Mouse (Mus musculus): ENCODE measurements around the gene Adamts4. TPM values are rescaled to one million over a fixed set of nuclear protein-coding genes. Genes with fewer than 3 reads are reported as not detected.
A peak's percentile ranks its signal among the peaks of the same experiment; 100 is the strongest.

Gene Adamts4
- total RNA-seq, 1 experiment = 4.5 TPM

DNA sequence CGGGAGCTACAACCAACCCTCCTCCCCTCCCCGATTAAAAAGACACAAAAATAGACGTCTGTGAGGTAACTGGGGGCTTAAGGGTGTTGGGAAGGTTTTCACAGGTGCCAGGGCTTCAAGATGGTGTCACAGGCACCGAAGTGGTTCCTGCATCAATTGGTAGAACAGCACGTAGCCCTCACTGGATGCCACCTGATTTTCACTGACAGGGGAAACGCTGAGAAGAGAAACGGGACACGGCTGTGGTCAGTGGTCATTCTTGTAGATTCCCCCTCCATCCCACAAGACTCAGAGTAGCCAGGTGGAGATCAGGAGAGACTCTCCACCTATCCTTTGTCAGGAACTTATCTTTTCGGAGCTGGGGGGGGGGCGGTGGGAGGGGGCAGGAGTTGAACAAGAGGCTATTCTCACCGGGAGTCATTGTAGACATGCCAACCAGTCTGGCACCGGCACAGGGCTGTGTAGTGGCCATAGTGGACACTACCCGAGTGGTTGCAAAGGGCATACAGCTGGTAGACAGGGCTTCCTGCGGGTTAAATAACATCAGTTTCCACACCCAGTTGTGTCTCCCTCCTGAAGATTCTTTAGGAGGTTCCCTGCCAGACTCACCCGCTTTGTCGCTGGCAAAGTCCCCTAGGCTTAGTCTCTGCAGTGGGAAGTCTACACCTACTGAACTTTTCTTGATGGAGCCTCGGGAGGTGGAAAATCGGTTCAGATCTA is 32.0 kb downstream of the Adamts4 start:
- Histone ChIP-seq H3K27ac (ENCODE audit: insufficient read depth, low read depth, low read length, poor library complexity, severe bottlenecking) (no peak overlapping the region), H3K4me1 (ENCODE audit: control insufficient read depth in 2 of 2, insufficient read depth in 2 of 2, low read length in 2 of 2, poor library complexity in 1 of 2) (peaks cover 0 to 22% of the 10 kb centered on the region in 2 experiments; a peak in 1 of 4 replicates), H3K4me3 (ENCODE audit: insufficient read depth in 1 of 2, low read depth in 1 of 2, low read length in 2 of 2, poor library complexity in 1 of 2, severe bottlenecking in 1 of 2) (peak overlapping the region in 1 of 2 experiments; percentile 83; a peak in 1 of 4 replicates), H3K9ac (ENCODE audit: insufficient read depth, low read depth, low read length, poor library complexity, severe bottlenecking) (no peak overlapping the region), H3K36me3 (ENCODE audit: control insufficient read depth, insufficient read depth, low read length, poor library complexity, severe bottlenecking) (peaks cover 23% of the 10 kb centered on the region; the same call in 1 of the 2 replicates), H3K9me3 (ENCODE audit: control insufficient read depth, insufficient read depth, low read depth, low read length) (no peaks in the 10 kb centered on the region)
- no peak for DNase-seq (ENCODE audit: low read depth, low spot score)
- TF ChIP-seq ZC3H11A (IDR thresholded peaks at IDR 0.05; ENCODE audit: borderline replicate concordance, low read depth, low read length) (no peak), ZNF384 (IDR thresholded peaks at IDR 0.05; ENCODE audit: low read depth, low read length) (no peak), CHD2 (IDR thresholded peaks at IDR 0.05; ENCODE audit: low read depth, low read length) (no peak), HCFC1 (IDR thresholded peaks at IDR 0.05; ENCODE audit: borderline replicate concordance, insufficient read depth, low read length) (no peak), MAFK (IDR thresholded peaks at IDR 0.05; ENCODE audit: insufficient read depth, low read depth, low read length) (no peak)
- in situ Hi-C loops (cut with MboI; ENCODE audit: low sequenced_read_pairs in 2 of 2, unreplicated experiment in 2 of 2) = no loop called here

DNA sequence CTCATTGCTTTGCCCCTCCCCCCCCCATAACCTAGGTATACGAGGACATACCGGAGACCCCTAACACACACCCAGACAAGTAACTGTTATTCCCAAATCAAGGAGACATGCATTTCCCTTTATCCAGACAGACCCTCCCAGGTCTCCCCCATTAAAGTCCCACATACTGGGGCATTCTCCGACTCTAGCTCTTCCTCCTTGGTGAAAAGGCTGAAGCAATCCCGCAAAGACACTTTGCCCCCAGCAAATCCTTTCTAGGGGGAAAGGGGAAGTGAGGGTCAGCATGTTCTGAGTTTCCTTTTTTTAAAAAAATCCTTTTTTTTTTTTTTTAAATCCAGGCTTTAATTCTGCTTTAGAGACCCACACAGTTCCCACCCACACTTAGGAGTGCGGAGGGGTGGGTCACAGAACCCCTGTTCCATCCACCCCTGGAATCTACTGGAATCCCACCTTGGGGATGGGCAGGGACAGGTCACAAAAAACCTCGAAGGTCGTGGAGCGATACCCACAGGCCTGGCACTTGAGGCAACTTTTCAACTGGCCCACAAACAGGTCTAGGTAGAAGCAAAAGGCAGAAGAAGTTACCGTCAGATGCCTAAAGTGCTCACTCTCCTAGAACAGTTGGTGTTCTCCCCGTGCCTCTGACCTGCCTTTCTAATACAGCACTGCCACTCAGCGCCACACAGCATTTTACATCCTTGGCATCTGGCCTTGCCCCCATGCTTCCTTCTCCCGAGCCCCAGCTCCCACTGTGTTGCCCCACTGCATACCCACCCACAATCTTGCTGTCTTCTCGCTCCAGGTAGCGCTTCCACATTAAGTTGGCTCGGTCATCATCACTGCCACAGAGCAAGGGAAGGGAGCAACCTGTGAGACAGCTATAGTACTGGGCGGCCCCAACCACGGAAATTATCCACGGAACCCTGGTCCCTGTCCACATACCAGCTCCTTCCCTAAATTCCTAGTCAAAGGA is 33.3 kb downstream of the Adamts4 start:
- peaks cover 15% of the 10 kb centered on the region; the same call in 1 of the 2 replicates for H3K36me3 ChIP-seq (ENCODE audit: control insufficient read depth, insufficient read depth, low read length, poor library complexity, severe bottlenecking)
- TF ChIP-seq HCFC1 (IDR thresholded peaks at IDR 0.05; ENCODE audit: borderline replicate concordance, insufficient read depth, low read length) (no peak), ZC3H11A (IDR thresholded peaks at IDR 0.05; ENCODE audit: borderline replicate concordance, low read depth, low read length) (no peak), CHD2 (IDR thresholded peaks at IDR 0.05; ENCODE audit: low read depth, low read length) (no peak), ZNF384 (IDR thresholded peaks at IDR 0.05; ENCODE audit: low read depth, low read length) (no peak), MAFK (IDR thresholded peaks at IDR 0.05; ENCODE audit: insufficient read depth, low read depth, low read length) (no peak)
- H3K9ac ChIP-seq (ENCODE audit: insufficient read depth, low read depth, low read length, poor library complexity, severe bottlenecking) = no peak overlapping the region
- in situ Hi-C loops (cut with MboI; ENCODE audit: low sequenced_read_pairs in 2 of 2, unreplicated experiment in 2 of 2) = no loop called here
- no peaks in the 10 kb centered on the region for H3K9me3 ChIP-seq (ENCODE audit: control insufficient read depth, insufficient read depth, low read depth, low read length)
- no peak for DNase-seq (ENCODE audit: low read depth, low spot score)
- peaks cover 0 to 22% of the 10 kb centered on the region in 2 experiments; a peak in 1 of 4 replicates for H3K4me1 ChIP-seq (ENCODE audit: control insufficient read depth in 2 of 2, insufficient read depth in 2 of 2, low read length in 2 of 2, poor library complexity in 1 of 2)
- H3K27ac ChIP-seq (ENCODE audit: insufficient read depth, low read depth, low read length, poor library complexity, severe bottlenecking) = no peak overlapping the region
- no peak overlapping the region for H3K4me3 ChIP-seq (ENCODE audit: insufficient read depth in 1 of 2, low read depth in 1 of 2, low read length in 2 of 2, poor library complexity in 1 of 2, severe bottlenecking in 1 of 2)

DNA sequence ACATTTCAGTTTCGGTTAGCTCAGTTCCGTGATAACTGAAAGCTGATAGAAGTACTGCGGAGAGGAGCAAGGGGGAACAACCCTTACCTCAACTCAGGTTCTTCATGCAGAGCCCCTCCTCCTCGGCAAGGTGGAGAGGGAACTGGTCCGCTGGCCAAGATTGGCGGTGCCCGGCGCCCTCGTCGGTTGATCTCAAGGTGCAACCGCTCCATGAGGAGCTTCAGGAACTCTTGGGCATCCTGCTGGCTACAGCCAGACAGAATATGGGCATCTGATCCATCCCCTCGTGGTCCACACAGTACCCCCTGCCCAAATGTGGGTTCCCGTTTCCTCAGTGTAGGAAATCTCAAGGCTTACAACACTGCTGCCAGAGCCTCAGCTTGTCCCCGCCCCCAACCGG is 34.3 kb downstream of the Adamts4 start:
- Histone ChIP-seq H3K4me1 (ENCODE audit: control insufficient read depth in 2 of 2, insufficient read depth in 2 of 2, low read length in 2 of 2, poor library complexity in 1 of 2) (peaks cover 0 to 22% of the 10 kb centered on the region in 2 experiments; a peak in 2 of 4 replicates), H3K4me3 (ENCODE audit: insufficient read depth in 1 of 2, low read depth in 1 of 2, low read length in 2 of 2, poor library complexity in 1 of 2, severe bottlenecking in 1 of 2) (peak overlapping the region in 1 of 2 experiments; percentile 20; a peak in 1 of 4 replicates), H3K9me3 (ENCODE audit: control insufficient read depth, insufficient read depth, low read depth, low read length) (no peaks in the 10 kb centered on the region), H3K36me3 (ENCODE audit: control insufficient read depth, insufficient read depth, low read length, poor library complexity, severe bottlenecking) (peaks cover 15% of the 10 kb centered on the region; the same call in 1 of the 2 replicates), H3K9ac (ENCODE audit: insufficient read depth, low read depth, low read length, poor library complexity, severe bottlenecking) (peak overlapping the region; percentile 59; the same call in 1 of the 2 replicates), H3K27ac (ENCODE audit: insufficient read depth, low read depth, low read length, poor library complexity, severe bottlenecking) (no peak overlapping the region)
- in situ Hi-C loops (cut with MboI; ENCODE audit: low sequenced_read_pairs in 2 of 2, unreplicated experiment in 2 of 2) = no loop called here
- no peak for TF ChIP-seq HCFC1 (IDR thresholded peaks at IDR 0.05; ENCODE audit: borderline replicate concordance, insufficient read depth, low read length)
- TF ChIP-seq MAFK (IDR thresholded peaks at IDR 0.05; ENCODE audit: insufficient read depth, low read depth, low read length) = no peak
- TF ChIP-seq ZC3H11A (IDR thresholded peaks at IDR 0.05; ENCODE audit: borderline replicate concordance, low read depth, low read length) = no peak
- TF ChIP-seq CHD2 (IDR thresholded peaks at IDR 0.05; ENCODE audit: low read depth, low read length) = no peak
- no peak for TF ChIP-seq ZNF384 (IDR thresholded peaks at IDR 0.05; ENCODE audit: low read depth, low read length)
- no peak for DNase-seq (ENCODE audit: low read depth, low spot score)

DNA sequence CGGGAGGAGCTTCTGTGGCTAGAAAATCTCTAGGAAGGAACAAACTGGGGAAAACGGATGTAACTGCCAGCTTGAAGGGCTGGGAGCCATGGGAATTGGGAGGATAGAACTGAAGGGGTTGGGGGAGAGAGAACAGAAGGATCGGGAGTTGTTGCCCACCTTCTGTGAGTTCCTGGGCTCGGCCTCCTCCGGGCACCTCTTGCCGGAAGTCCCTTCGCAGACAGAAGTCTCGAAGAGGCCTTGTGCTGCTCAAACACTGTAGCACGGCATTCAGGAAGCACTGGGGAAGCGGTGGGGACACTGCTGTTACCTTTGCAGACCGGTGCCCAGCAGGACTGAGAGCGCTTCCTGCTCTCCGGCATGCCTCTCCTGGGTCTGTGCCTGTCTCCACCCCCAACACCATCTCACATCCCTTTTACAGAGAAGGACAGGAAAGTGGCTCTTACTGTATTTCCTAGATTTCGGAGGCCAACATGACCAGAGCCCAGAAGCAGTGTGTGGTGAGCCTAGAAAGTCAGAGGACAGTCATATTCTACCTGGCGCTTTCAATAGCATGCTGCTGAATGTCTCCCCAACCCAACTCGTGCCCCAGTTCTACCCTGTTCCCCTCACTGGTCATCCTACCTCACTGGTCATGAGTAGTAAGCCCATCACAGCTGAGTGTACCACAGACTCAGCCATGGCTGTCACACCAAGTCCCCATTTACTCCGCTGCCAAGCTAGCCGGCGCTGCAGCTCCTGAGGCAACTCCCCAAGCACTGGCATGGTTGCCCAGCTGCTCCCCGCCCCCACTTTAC is 35.1 kb downstream of the Adamts4 start:
- Histone ChIP-seq H3K4me3 (ENCODE audit: insufficient read depth in 1 of 2, low read depth in 1 of 2, low read length in 2 of 2, poor library complexity in 1 of 2, severe bottlenecking in 1 of 2) (no peak overlapping the region; a peak in 1 of 4 replicates), H3K27ac (ENCODE audit: insufficient read depth, low read depth, low read length, poor library complexity, severe bottlenecking) (no peak overlapping the region)

More for the DNA sequence above, 35.1 kb downstream of the Adamts4 start:
- DNase-seq (ENCODE audit: low read depth, low spot score) = no peak
- Histone ChIP-seq H3K4me1 (ENCODE audit: control insufficient read depth in 2 of 2, insufficient read depth in 2 of 2, low read length in 2 of 2, poor library complexity in 1 of 2) (peaks cover 0 to 17% of the 10 kb centered on the region in 2 experiments; a peak in 2 of 4 replicates), H3K9ac (ENCODE audit: insufficient read depth, low read depth, low read length, poor library complexity, severe bottlenecking) (peak overlapping the region; percentile 59; the same call in 1 of the 2 replicates), H3K36me3 (ENCODE audit: control insufficient read depth, insufficient read depth, low read length, poor library complexity, severe bottlenecking) (peaks cover 15% of the 10 kb centered on the region; the same call in 1 of the 2 replicates), H3K9me3 (ENCODE audit: control insufficient read depth, insufficient read depth, low read depth, low read length) (no peaks in the 10 kb centered on the region)
- TF ChIP-seq MAFK (IDR thresholded peaks at IDR 0.05; ENCODE audit: insufficient read depth, low read depth, low read length) = no peak
- no peak for TF ChIP-seq HCFC1 (IDR thresholded peaks at IDR 0.05; ENCODE audit: borderline replicate concordance, insufficient read depth, low read length)
- TF ChIP-seq ZC3H11A (IDR thresholded peaks at IDR 0.05; ENCODE audit: borderline replicate concordance, low read depth, low read length) = no peak
- no peak for TF ChIP-seq CHD2 (IDR thresholded peaks at IDR 0.05; ENCODE audit: low read depth, low read length)
- TF ChIP-seq ZNF384 (IDR thresholded peaks at IDR 0.05; ENCODE audit: low read depth, low read length) = no peak
- in situ Hi-C loops (cut with MboI; ENCODE audit: low sequenced_read_pairs in 2 of 2, unreplicated experiment in 2 of 2) = no loop called here
